Mouse (Mus musculus): ENCODE measurements around the gene Cmtm8.

- TF ChIP-seq CTCF (IDR thresholded peaks at IDR 0.05; ENCODE audit: borderline replicate concordance, insufficient read depth, low read depth, low read length): no peak
- no peak for TF ChIP-seq POLR2A (IDR thresholded peaks at IDR 0.05; ENCODE audit: borderline replicate concordance, insufficient read depth, low read length)
These were observed 14.3 kb downstream of the Cmtm8 start for GRCm38 (mm10) chr9:114829669-114830068.

Measured in cerebellum, adult 2 months (tissue).